Mouse (Mus musculus): ENCODE data around the gene Pfn1.

GRCm38 (mm10) chr11:70605024-70605566 is 49.3 kb downstream of the Pfn1 start:
- TF ChIP-seq CTCF (IDR thresholded peaks at IDR 0.05; ENCODE audit: low read depth), result peak; percentile 96
- no peak for TF ChIP-seq EP300 (IDR thresholded peaks at IDR 0.05; ENCODE audit: low read depth)

Measured in heart, postnatal 0 days (tissue).